Mouse (Mus musculus): ENCODE measurements at regions not wholly inside any gene's neighbourhood (a gene's known extent, or its start where the extent isn't known, plus 50 kb on each side); places are given as distances from the start of the nearest gene placed in this dataset.

GRCm38 (mm10) chr9:24899206-24899928 is 125.3 kb upstream of the Tbx20 start:
- H3K27ac ChIP-seq (replicated peaks; ENCODE audit: insufficient read depth, low read depth, low read length), result 0 out of 2 replicates have a peak overlapping the region, but pooled peaks have one; percentile 18
- peaks cover 3% of the 10 kb centered on the region; the same call in 1 of the 2 replicates for H3K4me1 ChIP-seq (ENCODE audit: control insufficient read depth, insufficient read depth, low read length)
- no peaks in the 10 kb centered on the region for H3K36me3 ChIP-seq (ENCODE audit: control insufficient read depth, insufficient read depth, low read length)
- DNase-seq (ENCODE audit: extremely low read depth, low read depth, low spot score), result peak; percentile 62
- H3K4me3 ChIP-seq (ENCODE audit: insufficient read depth, low read depth, low read length), result no peak overlapping the region
- H3K27me3 ChIP-seq (ENCODE audit: control insufficient read depth, insufficient read depth, low read length), result no peaks in the 10 kb centered on the region
- H3K79me2 ChIP-seq (ENCODE audit: control insufficient read depth, insufficient read depth, low read length), result no peaks in the 10 kb centered on the region
- no peak overlapping the region for H3K9ac ChIP-seq (ENCODE audit: low read depth, low read length)
- 51% methylated on average over 7 of the region's 7 CpGs for WGBS
- no peak for TF ChIP-seq CTCF (IDR thresholded peaks at IDR 0.05; ENCODE audit: low read depth, low read length)
- TF ChIP-seq POLR2A (IDR thresholded peaks at IDR 0.05; ENCODE audit: extremely low read depth, insufficient read depth, low read length), result no peak

DNA sequence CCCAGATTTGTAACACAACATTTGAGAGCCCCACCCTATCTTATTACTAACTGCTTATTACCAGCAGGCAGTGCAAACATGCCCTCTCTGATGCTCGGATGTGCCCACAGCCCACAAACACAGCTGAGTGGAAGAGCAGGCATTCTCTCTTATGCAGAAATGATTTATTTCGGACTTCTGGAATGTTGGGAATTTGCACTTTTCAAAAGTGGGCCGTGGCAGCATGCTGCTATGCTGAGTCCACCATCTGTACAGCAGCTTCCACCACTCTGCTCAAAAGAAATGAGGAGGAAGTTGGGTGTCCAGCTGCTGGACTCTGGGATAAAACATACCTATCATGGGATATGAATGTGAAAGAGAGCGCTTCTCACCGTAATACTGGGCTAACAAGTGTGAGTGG is 129.6 kb upstream of the Tbx20 start:
- no peaks in the 10 kb centered on the region for H3K79me2 ChIP-seq (ENCODE audit: control insufficient read depth, insufficient read depth, low read length)
- no peak overlapping the region for H3K9ac ChIP-seq (ENCODE audit: low read depth, low read length)
- no peak overlapping the region for H3K27ac ChIP-seq (replicated peaks; ENCODE audit: insufficient read depth, low read depth, low read length)
- no peak for TF ChIP-seq POLR2A (IDR thresholded peaks at IDR 0.05; ENCODE audit: extremely low read depth, insufficient read depth, low read length)
- TF ChIP-seq CTCF (IDR thresholded peaks at IDR 0.05; ENCODE audit: low read depth, low read length), result no peak
- DNase-seq (ENCODE audit: extremely low read depth, low read depth, low spot score), result no peak
- H3K4me3 ChIP-seq (ENCODE audit: insufficient read depth, low read depth, low read length), result no peak overlapping the region
- H3K4me1 ChIP-seq (ENCODE audit: control insufficient read depth, insufficient read depth, low read length), result no peaks in the 10 kb centered on the region
- no peaks in the 10 kb centered on the region for H3K27me3 ChIP-seq (ENCODE audit: control insufficient read depth, insufficient read depth, low read length)
- 75% methylated on average over 5 of the region's 5 CpGs for WGBS
- no peaks in the 10 kb centered on the region for H3K36me3 ChIP-seq (ENCODE audit: control insufficient read depth, insufficient read depth, low read length)

DNA sequence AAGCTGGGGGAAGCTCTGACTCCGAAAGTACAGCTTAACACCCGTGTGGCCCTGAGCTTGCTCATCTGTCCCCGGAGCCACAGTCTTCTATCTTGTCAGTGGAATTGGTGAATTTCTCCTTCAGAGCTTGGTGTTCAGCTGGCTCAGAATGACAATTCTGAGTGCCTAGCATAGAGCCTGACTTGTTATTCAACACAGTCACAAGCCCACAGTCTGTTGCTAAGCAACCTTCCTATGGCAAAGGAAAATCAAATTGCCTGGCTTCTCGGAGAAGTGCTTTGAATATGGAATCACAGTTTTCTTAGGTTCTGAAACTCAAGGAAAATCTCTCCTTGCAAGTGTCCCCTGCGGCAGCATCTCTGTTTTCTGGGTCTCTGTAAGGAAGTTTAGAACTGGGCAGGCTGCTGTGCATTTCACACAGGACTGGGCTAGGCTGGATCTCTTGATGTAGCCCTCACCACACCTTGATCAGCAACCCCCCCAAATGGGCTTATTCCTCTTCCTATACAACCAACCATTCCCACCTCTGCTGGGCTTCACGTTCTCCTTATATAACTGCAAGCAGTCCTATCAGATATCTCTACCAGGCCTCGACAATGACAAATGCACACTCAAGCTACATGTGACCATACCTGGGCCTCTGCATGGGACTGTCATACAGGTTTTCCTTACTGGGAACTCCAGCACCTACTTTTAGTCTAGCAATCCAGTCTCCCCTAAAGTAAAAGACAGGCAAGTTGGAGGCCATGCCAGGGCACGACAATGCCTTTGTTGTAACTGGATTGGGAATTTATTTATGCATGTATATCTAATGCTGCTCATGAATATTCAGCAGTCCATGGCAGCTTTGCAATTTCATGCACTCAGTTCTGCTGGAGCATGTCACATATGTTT is 135.2 kb upstream of the Tbx20 start:
- DNase-seq (ENCODE audit: extremely low read depth, low read depth, low spot score), result no peak
- no peak overlapping the region for H3K27ac ChIP-seq (replicated peaks; ENCODE audit: insufficient read depth, low read depth, low read length)
- no peak for TF ChIP-seq CTCF (IDR thresholded peaks at IDR 0.05; ENCODE audit: low read depth, low read length)
- no peak for TF ChIP-seq POLR2A (IDR thresholded peaks at IDR 0.05; ENCODE audit: extremely low read depth, insufficient read depth, low read length)
- no peak overlapping the region for H3K9ac ChIP-seq (ENCODE audit: low read depth, low read length)
- no peaks in the 10 kb centered on the region for H3K27me3 ChIP-seq (ENCODE audit: control insufficient read depth, insufficient read depth, low read length)
- H3K4me1 ChIP-seq (ENCODE audit: control insufficient read depth, insufficient read depth, low read length), result no peaks in the 10 kb centered on the region
- no peaks in the 10 kb centered on the region for H3K79me2 ChIP-seq (ENCODE audit: control insufficient read depth, insufficient read depth, low read length)
- 78% methylated on average over 8 of the region's 8 CpGs for WGBS
- H3K4me3 ChIP-seq (ENCODE audit: insufficient read depth, low read depth, low read length), result no peak overlapping the region
- no peaks in the 10 kb centered on the region for H3K36me3 ChIP-seq (ENCODE audit: control insufficient read depth, insufficient read depth, low read length)

DNA sequence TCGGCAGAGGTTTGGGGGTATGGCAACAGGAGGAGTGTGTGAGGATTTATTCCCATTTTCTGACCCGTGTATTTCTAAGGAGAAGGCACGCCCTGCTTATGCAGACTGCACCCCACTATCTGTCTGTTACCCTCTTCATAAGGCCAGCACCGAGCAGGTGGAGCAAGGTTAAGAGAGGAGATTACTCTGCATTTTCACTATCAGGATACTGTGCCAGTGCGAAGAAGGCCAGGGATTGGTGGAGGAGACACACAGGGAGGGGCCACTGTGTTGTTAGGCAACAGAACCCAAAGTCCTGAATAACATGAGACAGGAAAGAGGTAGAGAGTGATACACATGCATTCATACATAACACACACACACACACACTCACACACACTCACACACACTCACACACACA is 136.6 kb upstream of the Tbx20 start:
- Histone ChIP-seq H3K9ac (ENCODE audit: low read depth, low read length) (no peak overlapping the region), H3K27ac (replicated peaks; ENCODE audit: insufficient read depth, low read depth, low read length) (no peak overlapping the region), H3K4me1 (ENCODE audit: control insufficient read depth, insufficient read depth, low read length) (no peaks in the 10 kb centered on the region), H3K4me3 (ENCODE audit: insufficient read depth, low read depth, low read length) (no peak overlapping the region), H3K27me3 (ENCODE audit: control insufficient read depth, insufficient read depth, low read length) (no peaks in the 10 kb centered on the region), H3K36me3 (ENCODE audit: control insufficient read depth, insufficient read depth, low read length) (no peaks in the 10 kb centered on the region), H3K79me2 (ENCODE audit: control insufficient read depth, insufficient read depth, low read length) (no peaks in the 10 kb centered on the region)
- TF ChIP-seq CTCF (IDR thresholded peaks at IDR 0.05; ENCODE audit: low read depth, low read length) (no peak), POLR2A (IDR thresholded peaks at IDR 0.05; ENCODE audit: extremely low read depth, insufficient read depth, low read length) (no peak)
- 58% methylated on average over 5 of the region's 5 CpGs for WGBS
- peak; percentile 79 for DNase-seq (ENCODE audit: extremely low read depth, low read depth, low spot score)

- Histone ChIP-seq H3K27me3 (ENCODE audit: control insufficient read depth, insufficient read depth, low read length) (no peaks in the 10 kb centered on the region), H3K79me2 (ENCODE audit: control insufficient read depth, insufficient read depth, low read length) (no peaks in the 10 kb centered on the region), H3K4me3 (ENCODE audit: insufficient read depth, low read depth, low read length) (no peak overlapping the region), H3K4me1 (ENCODE audit: control insufficient read depth, insufficient read depth, low read length) (peaks cover 5% of the 10 kb centered on the region; the same call in 1 of the 2 replicates), H3K27ac (replicated peaks; ENCODE audit: insufficient read depth, low read depth, low read length) (no peak overlapping the region), H3K9ac (ENCODE audit: low read depth, low read length) (no peak overlapping the region), H3K36me3 (ENCODE audit: control insufficient read depth, insufficient read depth, low read length) (no peaks in the 10 kb centered on the region)
- 81% methylated on average over 9 of the region's 9 CpGs for WGBS
- TF ChIP-seq POLR2A (IDR thresholded peaks at IDR 0.05; ENCODE audit: extremely low read depth, insufficient read depth, low read length), result no peak
- TF ChIP-seq CTCF (IDR thresholded peaks at IDR 0.05; ENCODE audit: low read depth, low read length), result no peak
- DNase-seq (ENCODE audit: extremely low read depth, low read depth, low spot score), result peak; percentile 10
These were observed 145.9 kb upstream of the Tbx20 start for GRCm38 (mm10) chr9:24920031-24920445.

Data from liver, adult 2 months (tissue).